Mouse (Mus musculus) CD8-positive naive resting alpha-beta T cell, adult 2 months (primary cell): ENCODE measurements around the gene Gata1.
A peak's percentile ranks its signal among the peaks of the same experiment; 100 is the strongest.
"Not testable (repeated sequence)": the region's sequence is repeated elsewhere in the genome, so short reads cannot be mapped to it uniquely, and the experiment has no call there.

Experiments used
- DNase-seq, 2 experiments: peaks; one replicate each; pipeline ENCODE4 v3.0.0; 2022; ENCODE audit warnings: low read depth in 2 of 2, low spot score in 2 of 2

Gene Gata1

GRCm38 (mm10) chrX:7977892-7978291 is at the start of gene Gata1:
Gene Gata1 (minus strand): TSS chrX:7978071.
- no peak for DNase-seq

GRCm38 (mm10) chrX:8026811-8027210 is 48.9 kb upstream of the Gata1 start:
- no peak for DNase-seq

GRCm38 (mm10) chrX:8024795-8025194 is 46.9 kb upstream of the Gata1 start:
- DNase-seq = no peak

GRCm38 (mm10) chrX:8020111-8020778 is 42.4 kb upstream of the Gata1 start:
- no peak for DNase-seq

GRCm38 (mm10) chrX:8018286-8018685 is 40.4 kb upstream of the Gata1 start, which contains the start of gene Glod5:
Gene Glod5 (minus strand): TSS chrX:8018492.
- DNase-seq = no peak

- peak; percentile 1 to 26 for DNase-seq
Measured at GRCm38 (mm10) chrX:8017142-8017541, 39.3 kb upstream of the Gata1 start.

- not testable (repeated sequence) for DNase-seq
Measured at GRCm38 (mm10) chrX:8015675-8016074, 37.8 kb upstream of the Gata1 start.

- no peak for DNase-seq
Measured at GRCm38 (mm10) chrX:8013569-8014314, 35.9 kb upstream of the Gata1 start.

GRCm38 (mm10) chrX:8013157-8013556 is 35.3 kb upstream of the Gata1 start:
- DNase-seq = no peak

- DNase-seq = not testable (repeated sequence)
Measured at GRCm38 (mm10) chrX:8009356-8009755, 31.5 kb upstream of the Gata1 start.

GRCm38 (mm10) chrX:8008543-8008942 is 30.7 kb upstream of the Gata1 start:
- DNase-seq = no peak

GRCm38 (mm10) chrX:8002971-8003370 is 25.1 kb upstream of the Gata1 start:
- no peak for DNase-seq

- no peak for DNase-seq
Measured at GRCm38 (mm10) chrX:8002001-8002400, 24.1 kb upstream of the Gata1 start.

GRCm38 (mm10) chrX:8000546-8001192 is 22.8 kb upstream of the Gata1 start:
- no peak for DNase-seq

- no peak for DNase-seq
Measured at GRCm38 (mm10) chrX:7993068-7993735, 15.3 kb upstream of the Gata1 start.

GRCm38 (mm10) chrX:7992379-7993067 is 14.7 kb upstream of the Gata1 start:
- no peak for DNase-seq

GRCm38 (mm10) chrX:7981368-7981767 is 3.5 kb upstream of the Gata1 start:
- DNase-seq = no peak

GRCm38 (mm10) chrX:7971292-7971691 is 6.6 kb downstream of the Gata1 start:
- DNase-seq = no peak

GRCm38 (mm10) chrX:7968899-7969298 is 9.0 kb downstream of the Gata1 start:
- DNase-seq = no peak

- DNase-seq = no peak
Measured at GRCm38 (mm10) chrX:7968226-7968625, 9.6 kb downstream of the Gata1 start.
